Mouse (Mus musculus) right cerebral cortex, adult 2 months (tissue): ENCODE data around the gene Has3.
"Not testable (repeated sequence)": the region's sequence is repeated elsewhere in the genome, so short reads cannot be mapped to it uniquely, and the experiment has no call there.

Experiments used
- DNase-seq, 2 experiments: peaks; one replicate each; pipeline ENCODE4 v3.0.0; 2021 to 2022; ENCODE audit warnings: low spot score in 2 of 2

The Has3 gene

DNA sequence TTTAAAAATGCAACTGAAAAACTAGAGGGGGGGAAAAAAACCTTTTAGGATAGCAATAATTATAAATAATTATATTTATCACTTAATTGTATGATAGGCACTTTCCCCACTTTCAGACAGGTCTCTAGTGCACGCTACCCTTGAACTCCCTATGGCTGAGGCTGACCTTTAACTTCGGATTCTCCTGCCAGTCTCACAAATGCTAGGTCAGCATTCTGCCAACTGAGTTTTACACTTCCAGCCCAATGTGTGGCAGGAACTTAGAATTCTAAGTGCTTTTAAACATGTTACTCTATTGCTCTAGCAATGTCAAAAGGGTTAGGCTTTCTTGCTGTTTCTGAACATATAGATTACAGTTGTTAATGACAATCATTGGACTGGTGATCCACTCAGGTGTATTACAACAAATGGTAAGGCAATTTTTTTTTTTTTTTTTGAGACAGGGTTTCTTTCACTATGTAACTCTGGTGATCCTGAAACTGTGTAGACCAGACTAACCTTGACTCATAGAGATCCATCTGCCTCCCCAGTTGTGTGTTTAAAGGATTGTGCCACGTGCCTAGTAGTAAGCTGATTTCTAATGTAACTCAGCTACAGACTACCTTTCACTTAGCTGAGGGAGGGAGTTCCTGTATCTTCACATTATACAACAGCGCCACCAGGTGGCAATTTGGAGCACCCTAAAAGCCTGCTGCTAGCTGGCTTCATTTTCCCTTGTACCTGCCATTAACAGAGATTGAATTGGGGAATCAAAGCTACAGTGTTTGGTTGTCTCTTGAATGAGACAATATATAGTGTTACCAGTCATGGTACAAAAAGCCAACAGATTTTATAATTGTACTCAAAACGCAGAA is 17.5 kb downstream of the Has3 start:
- peak; percentile 76 to 81 for DNase-seq

DNA sequence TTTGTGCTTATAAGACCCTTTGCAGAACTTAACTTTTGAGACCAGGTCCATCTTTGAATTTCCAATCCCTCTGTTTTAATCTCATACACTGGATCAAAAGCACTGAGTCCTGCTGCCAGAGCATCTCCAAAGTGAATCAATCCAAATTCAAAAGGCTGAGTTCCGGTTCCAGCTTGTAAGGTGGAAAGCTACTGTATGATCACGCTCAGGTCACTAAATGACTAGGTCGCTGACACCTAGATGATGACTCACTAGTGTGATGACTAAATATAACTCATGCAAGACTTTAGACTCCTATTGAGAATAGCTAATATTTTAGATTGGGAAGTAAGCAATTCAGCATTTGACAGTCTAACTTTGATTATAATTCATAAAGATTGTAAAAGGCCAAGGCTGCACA is 18.8 kb downstream of the Has3 start:
- DNase-seq = no peak

DNA sequence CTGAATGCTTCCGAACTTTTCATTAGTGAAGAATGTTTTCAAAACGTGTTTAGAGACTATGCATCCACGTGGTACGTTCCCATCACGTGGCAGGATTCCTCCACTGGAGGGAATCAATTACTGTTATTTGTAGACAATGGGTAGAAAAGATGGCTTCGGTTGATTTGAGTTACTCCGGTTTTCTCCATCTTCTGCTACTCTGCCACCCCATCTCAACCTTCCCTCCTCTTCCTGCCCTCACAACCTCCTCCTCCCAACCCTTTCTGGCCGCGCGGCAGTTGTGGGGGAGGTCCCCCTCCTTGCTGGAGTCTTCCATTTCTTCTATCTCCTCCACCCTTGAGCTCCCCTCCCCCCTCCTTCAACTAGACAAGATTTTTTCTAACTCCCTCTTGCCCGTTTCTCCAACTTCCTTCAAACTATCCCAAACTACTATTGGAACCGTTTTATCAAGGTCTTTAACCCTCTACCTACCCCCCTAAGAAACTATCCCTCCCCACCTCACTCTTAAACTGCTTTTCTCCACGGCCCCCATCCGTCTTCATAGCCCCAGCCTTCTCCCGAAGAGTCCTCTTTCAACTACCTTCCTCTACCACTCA is 22.3 kb downstream of the Has3 start:
- no peak for DNase-seq

DNA sequence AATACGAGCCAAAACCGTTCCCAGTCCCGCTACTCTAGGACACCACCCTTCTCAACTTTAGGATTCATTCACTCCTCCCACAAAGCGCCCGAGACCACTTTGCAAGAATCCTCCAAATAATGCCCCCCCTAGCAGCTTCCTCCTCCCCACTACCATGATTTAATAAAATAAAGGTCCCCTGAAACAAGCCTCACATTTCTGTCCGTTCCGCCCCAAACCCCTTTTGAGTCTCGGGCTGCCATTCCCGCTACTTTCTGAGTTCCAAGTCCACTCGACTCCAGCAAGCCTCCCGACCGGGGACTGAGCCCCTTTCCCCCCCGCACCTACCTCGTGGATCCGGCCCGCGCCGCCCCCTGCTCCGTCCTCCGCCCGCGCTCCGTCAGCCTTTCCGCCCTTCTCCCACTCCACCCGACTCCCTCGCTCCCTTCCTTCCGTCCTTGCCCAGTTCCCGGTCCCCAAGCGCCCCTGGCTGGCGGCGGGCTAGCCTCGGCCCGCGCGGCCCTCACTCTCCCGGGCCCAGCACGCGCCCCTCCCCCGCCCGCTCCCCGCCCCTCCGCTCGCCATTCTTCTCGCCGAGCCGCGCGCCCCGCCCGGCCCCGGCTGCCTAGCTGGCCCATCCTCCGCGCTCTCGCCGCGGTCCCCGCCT is 22.9 kb downstream of the Has3 start:
- DNase-seq = no peak

DNA sequence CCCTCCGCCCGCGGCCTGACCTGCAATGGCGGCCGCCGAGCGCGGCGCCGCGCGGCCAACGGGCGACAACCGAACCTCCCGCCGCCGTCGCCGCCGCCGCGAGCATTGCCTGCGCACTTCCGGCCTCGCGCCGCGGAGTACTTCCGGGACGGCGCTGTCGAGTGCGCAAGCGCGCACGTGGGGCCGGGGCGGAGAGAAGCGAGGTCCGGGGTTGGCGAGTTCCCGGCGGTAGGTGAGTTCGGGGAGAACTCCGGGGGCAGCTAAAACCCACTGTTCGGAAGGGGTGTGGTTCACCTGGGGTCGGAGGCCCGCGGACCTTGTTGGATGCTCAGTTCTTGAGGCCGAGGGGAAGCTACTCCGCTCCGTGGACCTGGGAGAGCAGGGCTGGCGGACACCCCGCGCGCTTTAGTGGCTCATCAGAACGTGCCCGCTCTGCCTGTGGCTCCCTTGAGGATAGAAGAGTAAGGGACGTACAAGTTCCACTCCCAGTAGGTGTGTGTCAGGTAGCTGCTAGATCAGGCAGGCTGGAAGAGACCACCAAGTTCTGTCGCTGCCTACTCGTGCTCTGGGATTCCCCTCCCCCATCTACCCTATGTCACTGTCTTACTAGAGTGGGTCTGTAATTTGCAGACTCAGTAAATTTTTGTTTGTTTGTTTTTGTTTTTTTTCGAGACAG is 23.6 kb downstream of the Has3 start, which contains the start of gene Utp4:
Utp4 (plus strand) TSS at position 156 of the 676 bp plus-strand sequence.
- DNase-seq = peak; percentile 81 to 83

DNA sequence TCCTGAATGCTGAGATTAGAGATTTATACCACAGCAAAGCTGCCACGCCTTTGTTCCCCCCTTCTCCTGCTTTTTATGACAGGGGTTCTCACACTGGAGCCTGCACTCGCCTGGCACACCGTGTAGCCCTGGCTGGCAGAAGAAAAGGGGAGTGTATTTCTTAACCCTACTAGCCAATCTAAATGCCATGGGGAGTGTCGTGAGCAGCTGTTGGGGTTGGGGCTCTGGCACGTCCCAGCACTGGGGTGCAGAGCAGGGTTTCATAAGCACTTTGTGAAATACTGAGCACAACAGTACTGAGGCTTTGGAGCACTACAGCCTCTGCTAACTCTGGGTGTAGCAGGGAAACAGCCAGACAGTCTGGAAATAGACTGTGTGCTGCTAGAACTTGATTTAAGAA is 29.4 kb downstream of the Has3 start:
- DNase-seq = no peak

DNA sequence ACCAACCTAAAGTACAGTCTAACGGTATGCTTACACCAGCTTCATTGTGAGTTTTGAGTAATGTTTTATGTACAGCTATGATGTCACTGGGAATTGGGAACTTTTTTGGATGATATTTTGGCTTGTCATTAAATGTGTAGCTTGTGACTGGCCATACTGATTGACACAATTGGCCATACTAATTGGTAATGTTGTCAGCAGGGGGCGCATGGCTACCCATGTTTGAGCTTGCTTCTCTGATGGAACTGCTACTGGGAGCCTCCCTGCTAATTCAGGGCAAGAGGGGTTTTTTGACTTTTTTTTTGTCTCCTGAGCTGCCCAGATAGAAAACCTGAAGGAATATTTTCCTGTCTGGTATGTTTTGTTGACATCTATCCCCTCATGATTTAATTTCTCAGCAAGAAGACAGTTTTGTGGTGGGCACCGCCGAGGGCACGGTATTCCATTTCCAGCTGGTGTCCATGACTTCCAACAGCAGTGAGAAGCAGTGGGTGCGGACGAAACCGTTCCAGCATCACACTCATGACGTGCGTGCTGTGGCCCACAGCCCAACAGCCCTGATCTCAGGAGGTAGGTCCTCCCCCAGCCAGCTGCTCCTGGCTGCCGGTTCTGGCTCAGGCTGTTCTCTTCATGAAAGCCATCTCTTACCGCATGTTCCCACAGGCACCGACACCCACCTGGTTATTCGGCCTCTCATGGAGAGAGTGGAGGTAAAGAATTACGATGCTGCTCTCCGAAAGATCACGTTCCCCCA is 35.9 kb downstream of the Has3 start:
- DNase-seq = peak; percentile 81 to 86

DNA sequence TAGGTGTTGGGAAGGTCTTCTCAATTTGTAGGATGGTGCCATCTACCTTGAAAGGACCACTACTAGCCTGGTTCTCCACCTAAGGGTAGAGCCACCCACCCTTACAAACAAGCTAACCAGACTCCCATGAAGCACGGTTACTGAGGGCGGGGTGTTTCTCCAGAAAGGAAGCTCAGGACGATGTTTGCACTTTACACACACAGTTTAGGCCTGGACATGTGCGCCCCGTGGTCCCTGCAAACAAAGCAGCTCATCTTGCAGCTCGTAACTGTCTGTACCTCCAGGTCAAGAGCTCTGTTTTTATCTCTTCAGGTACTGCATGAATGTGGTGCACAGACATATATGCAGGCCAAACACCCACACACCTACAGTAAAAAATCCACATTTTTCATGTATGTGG is 36.6 kb downstream of the Has3 start:
- no peak for DNase-seq

DNA sequence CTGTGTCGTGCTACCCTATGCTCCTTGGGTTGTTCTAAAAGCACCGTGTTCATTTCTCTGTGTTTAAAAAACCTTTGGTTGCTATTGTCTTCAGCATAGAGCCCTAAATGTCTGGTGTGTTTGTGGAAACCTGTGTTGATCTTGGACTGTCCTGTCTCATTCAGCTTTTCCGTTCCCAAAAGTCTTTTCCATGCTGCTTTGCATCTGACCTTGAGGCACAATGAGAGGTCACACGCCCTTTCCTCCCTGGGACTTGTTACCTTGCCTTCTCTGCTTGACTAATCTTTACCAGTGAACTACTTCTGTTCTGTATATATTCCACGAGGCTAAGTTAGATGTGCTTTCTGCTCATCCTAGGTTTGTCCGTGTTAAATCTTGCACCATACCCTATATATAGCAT is 37.4 kb downstream of the Has3 start:
- no peak for DNase-seq

DNA sequence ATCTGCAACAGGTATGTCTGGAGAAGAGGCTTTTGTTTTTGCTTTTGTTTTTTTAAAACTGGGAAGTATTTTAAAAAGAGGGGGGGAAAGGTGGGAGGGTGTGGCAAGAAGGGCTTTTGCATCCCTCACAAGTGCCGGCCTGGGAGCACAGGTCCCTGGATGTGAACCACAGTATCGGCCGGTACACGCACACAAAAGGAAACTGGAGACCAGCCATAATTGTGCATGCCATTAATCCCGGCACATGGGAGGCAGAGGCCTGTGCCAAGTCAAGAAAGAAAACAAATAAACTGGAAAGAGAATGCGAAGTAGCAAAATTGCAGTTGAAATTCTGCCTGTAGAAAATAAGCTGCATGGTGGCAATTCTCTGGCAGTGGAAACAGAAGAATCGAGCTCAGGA is 38.2 kb downstream of the Has3 start:
- DNase-seq = no peak

DNA sequence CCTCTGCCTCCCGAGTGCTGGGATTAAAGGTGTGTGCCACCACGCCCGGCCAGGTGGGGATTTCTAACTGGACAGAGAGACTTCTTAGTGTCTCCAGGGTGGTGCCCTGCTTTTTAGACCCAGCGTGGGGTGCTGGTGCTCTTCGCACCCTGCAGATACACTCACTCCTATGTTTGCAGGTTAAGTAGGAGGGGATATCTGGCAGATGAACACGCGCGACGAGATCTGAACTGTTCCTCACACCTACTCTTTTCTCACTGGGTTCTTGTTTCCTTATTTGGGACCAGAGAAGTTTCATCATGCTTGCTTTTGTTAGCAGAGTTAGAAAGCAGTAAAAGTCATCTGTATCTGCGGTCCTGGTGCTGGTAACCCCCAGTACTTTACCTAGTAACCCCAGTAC is 43.6 kb downstream of the Has3 start:
- DNase-seq = no peak

DNA sequence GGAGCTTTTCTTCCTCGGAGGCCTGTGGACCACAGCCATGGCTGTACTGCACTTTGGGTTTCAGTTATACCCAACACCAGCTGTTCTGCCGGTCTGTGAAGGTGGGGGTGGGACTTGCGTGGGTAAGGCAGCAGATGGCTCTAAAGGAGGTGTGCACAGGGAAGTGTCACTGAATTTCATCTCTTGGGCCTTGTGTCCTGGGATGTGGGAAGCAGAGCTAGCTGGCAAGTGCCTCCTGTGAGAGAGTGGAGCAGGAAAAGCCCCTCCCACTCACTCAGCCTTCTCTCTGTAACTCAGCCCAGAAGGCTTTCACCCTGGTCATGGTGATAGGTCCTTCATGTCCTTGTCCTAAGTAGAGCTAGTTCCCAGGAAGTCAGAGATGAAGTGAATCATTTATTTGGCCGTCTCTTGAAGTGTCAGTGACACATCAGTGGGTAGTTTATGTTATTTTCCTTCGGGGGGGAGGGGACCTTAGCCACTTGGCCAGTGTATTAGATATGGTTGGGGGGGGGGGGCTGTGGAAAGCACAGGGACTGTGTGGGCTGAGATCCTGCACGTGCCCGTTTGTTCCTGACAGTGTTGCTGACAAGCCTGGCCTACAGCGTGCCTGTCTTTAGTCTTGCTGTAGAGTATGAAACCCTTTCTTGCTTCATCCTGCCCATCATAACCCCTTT is 49.8 kb downstream of the Has3 start:
- DNase-seq = peak; percentile 71 to 79

DNA sequence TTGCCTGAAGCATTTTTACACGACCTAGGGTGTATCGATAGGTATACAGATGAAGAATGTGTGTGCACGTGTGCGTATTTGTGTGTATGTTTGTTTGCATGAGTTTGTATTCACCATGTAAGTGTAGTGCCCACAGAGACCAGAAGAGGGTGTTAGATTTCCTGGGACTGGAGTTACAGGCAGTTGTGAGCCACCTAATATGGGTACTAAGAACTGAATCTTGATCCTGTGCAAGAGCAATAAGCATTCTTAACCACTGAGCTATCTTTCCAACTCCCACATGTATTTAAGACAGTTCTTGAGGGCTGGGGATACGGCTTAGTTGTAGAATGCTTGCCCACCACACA is 50.3 kb downstream of the Has3 start:
- no peak for DNase-seq

DNA sequence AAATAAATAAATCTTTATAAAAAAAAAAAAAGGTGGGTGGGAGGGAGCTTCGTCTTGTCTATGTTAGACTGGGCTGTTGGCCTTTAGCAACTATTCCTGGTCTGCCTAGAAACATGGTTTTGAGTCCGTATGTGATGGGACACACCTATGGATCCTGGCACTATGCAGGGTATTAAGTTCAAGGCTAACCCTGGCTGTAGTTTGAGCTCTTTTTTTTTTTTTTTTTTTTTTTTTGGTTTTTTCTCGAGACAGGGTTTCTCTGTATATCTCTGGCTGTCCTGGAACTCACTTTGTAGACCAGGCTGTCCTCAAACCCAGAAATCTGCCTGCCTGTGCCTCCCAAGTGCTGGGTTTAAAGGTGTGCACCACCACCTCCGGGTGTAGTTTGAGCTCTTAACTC is 54.0 kb downstream of the Has3 start:
- DNase-seq = no peak

DNA sequence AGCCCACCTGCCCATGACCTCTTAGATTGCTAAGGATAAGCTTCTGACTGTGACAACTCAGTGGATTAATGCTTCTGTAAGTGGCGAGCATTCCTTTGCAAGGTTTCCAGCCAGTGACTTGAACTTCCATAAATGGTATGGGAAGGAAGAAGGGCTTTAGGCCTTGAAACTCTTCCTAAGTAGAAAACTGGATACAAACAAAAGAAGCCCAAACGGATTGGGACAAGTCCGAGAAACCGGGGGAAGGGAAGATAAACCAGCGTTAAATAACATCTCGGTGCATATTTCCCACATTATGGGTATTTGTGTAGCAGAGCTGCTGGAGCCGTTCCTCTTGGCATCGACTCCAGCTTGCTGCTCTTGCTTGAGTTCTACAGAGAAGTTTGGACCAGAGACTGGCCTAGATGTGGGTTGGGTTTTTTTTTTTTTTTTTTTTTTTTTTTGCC is 54.9 kb downstream of the Has3 start:
- DNase-seq = peak in 1 of 2 experiments; percentile 36

DNA sequence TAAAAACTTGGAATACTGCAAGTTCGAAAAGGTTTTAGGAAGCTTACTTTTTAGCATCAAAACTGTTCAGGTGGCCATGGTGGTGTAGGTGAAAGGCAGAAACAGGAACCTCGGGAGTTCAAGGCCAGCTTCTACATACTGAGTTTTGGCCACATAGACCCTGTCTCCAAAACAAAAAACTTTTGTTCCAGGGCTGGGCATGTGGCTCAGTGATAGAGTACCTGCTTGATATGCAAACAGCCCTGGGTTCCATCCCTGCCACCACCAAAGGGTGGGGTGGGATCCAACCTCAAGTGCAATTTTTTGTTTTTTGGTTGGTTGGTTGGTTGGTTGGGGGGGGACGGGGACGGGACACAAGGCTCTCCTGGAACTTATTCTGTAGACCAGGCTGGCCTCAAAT is 55.4 kb downstream of the Has3 start:
- no peak for DNase-seq

DNA sequence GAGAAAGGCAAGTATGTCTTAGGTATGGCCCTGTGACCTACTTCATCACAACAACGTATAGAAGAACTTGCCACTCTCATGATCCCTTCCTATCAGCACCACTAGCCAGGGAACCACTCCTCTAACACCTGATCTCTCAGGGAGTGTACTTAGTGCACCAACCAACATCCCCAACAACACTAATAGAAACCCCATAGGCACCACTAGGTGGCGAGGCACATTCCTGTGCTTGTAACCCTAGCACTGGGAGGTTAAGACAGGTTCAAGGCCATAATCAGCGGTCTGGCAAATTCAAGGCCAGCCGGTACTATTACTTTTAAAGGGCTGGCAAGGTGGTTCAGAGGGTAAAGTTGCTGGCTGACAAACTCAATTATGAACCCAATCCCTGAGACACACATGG is 57.2 kb downstream of the Has3 start:
- DNase-seq = no peak

DNA sequence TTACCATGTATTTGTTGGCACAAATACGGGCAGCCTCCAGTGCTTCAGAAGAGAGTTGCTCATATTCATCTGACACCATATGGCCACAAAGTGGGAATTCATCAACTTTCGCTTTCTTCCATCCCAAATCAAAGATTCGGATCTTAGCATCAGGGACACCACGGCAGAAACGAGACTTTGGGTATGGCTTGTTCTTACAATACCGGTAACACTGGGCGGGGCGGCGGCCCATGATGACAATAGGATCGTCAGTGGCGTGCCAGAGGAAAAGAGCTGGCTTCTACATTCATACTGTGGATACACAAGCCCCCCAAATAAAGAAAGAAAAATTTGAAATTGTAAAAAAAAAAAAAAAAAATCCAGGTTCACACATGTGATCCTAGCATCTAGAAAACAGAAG is 58.1 kb downstream of the Has3 start:
- DNase-seq = not testable (repeated sequence)

DNA sequence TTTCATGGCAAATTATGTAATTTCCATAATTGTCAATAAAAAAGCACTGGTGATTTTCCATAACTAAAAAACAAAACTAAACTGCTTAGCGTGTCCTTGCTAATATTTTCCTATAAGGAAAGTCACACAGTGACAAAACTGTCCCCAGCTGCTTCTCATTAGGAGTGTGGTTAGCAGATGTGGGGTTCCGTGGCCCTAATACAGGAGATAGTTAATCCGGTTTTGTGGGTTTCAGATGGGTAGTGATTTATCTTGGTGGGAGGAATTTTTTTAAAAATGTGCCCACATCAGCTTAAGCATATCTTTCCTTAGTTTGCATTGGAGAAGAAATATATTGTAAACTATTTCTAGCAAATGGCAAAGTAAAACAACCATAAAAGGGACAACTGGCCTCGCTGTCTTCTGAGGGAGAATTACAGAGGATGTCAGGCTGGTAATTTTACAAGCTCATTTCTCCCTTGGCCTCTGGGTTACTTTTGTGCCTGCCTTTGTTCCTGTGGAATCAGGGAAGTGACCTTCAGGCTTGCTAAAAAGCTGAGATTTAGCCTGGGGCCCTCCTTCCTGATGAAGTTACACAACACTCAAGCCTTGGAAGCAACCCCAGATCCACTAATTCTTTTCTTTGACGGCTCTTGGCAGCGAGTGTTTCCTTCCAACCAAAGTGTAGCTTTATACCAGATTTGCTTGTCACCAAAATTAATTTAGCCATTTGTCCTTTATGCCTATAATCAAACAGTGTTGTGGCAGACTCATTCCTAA is 59.3 kb downstream of the Has3 start:
- no peak for DNase-seq

DNA sequence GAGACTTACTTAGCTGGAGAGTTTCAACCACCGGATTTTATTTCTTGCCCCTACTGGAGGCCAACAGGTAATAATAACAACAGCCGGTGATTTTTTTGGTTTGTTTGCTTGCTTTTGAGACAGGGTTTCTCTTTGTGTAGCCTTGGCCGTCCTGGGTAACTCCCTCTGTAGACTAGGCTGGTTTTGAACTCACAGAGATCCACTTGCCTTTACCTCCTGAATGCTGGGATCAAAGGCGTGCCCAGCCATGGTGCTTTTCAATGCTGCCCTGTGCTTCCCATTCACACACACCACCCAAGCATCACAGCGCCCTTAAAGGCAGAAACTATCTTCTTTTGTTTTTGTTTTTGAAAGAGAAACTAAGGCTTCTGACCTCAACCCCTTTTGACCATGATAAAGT is 59.9 kb downstream of the Has3 start:
- DNase-seq = no peak
